Mouse (Mus musculus) embryonic facial prominence, embryonic 14.5 days (tissue): Measurements from ENCODE around the gene Use1. TPM values are rescaled to one million over a fixed set of nuclear protein-coding genes. Genes with fewer than 3 reads are reported as not detected.
A peak's percentile ranks its signal among the peaks of the same experiment; 100 is the strongest.

Source experiments
- ATAC-seq: fragments of 200-750 bp; cut with Nextera tagmentation; 2 replicates; pipeline ENCODE4 v1.8.0; 2017; ENCODE audit warnings: low read depth, moderate number of reproducible peaks, moderate TSS enrichment
- DNase-seq: peaks from one replicate; pipeline ENCODE4 v3.0.0-alpha.2; 2015; ENCODE audit warnings: low spot score
- H3K27ac ChIP-seq: fragments of 300-500 bp; sonication (generic); replicated peaks from 2 replicates; pipeline ENCODE4 v1.5.1; 2014; ENCODE audit warnings: low read depth, mild to moderate bottlenecking, low read length, moderate library complexity
- H3K27me3 ChIP-seq: fragments of 300-500 bp; sonication (generic); replicated peaks from 2 replicates; pipeline ENCODE4 v1.6.1; 2014; ENCODE audit warnings: low read length; ENCODE audit not compliant: control insufficient read depth, insufficient read depth
- H3K36me3 ChIP-seq: fragments of 300-500 bp; sonication (generic); 2 replicates; pipeline ENCODE4 v1.6.1; 2014; ENCODE audit warnings: low read length, mixed read lengths; ENCODE audit not compliant: control insufficient read depth, insufficient read depth
- H3K4me1 ChIP-seq: fragments of 300-500 bp; sonication (generic); 2 replicates; pipeline ENCODE4 v1.6.1; 2014; ENCODE audit warnings: antibody characterized with exemption, low read length; ENCODE audit not compliant: control insufficient read depth, insufficient read depth
- H3K4me2 ChIP-seq: fragments of 300-500 bp; sonication (generic); 2 replicates; pipeline ENCODE4 v1.6.1; 2014; ENCODE audit warnings: low read depth, mild to moderate bottlenecking, low read length, moderate library complexity, mixed read lengths
- H3K4me3 ChIP-seq: fragments of 300-500 bp; sonication (generic); 2 replicates; pipeline ENCODE4 v1.5.1; 2014; ENCODE audit warnings: low read depth, mild to moderate bottlenecking, low read length
- H3K9ac ChIP-seq: fragments of 300-500 bp; sonication (generic); 2 replicates; pipeline ENCODE4 v1.6.1; 2014; ENCODE audit warnings: low read depth, mild to moderate bottlenecking, low read length, moderate library complexity, mixed read lengths
- H3K9me3 ChIP-seq: fragments of 300-500 bp; sonication (generic); 2 replicates; pipeline ENCODE4 v1.6.1; 2016; ENCODE audit warnings: low read length; ENCODE audit not compliant: control insufficient read depth
- WGBS: fragments of 180-500 bp; shearing (Covaris S2); extraction: QIAGEN DNeasy Blood & Tissue Kit; methylation state at CpG from one replicate; pipeline ENCODE4 v1.1.7; 2014; 5-methylcytosine and 5-hydroxymethylcytosine counted together
- polyA plus RNA-seq: library from polyadenylated mRNA; unstranded; fragments of >200 nt; fragmentation: Nextera tagmentation; extraction: Ambion mirVana; gene quantifications from 2 replicates; pipeline ENCODE4 v1.2.1, GENCODE M21; 2014

Use1 gene
- polyA plus RNA-seq, 1 experiment from 2014 or later = 106 TPM

- no peak for ATAC-seq
- no peak overlapping the region for H3K4me2 ChIP-seq
- DNase-seq = no peak
- no peak overlapping the region for H3K4me3 ChIP-seq
- 94% methylated on average over 3 of the region's 3 CpGs for WGBS
- peaks cover 52% of the 10 kb centered on the region for H3K36me3 ChIP-seq
- peaks cover 21% of the 10 kb centered on the region for H3K4me1 ChIP-seq
- H3K27me3 ChIP-seq = no peaks in the 10 kb centered on the region
- H3K9me3 ChIP-seq = no peaks in the 10 kb centered on the region
- no peak overlapping the region for H3K27ac ChIP-seq
- H3K9ac ChIP-seq = no peak overlapping the region
Observed at GRCm38 (mm10) chr8:71373000-71373399, 6.4 kb downstream of the Use1 start.

GRCm38 (mm10) chr8:71374616-71375206 is 8.1 kb downstream of the Use1 start:
- peaks cover 33% of the 10 kb centered on the region for H3K4me1 ChIP-seq
- H3K9me3 ChIP-seq = no peaks in the 10 kb centered on the region
- 88% methylated on average over 15 of the region's 17 CpGs for WGBS
- no peak overlapping the region for H3K4me3 ChIP-seq
- H3K9ac ChIP-seq = no peak overlapping the region
- no peaks in the 10 kb centered on the region for H3K27me3 ChIP-seq
- DNase-seq (no peak), ATAC-seq (no peak)
- H3K4me2 ChIP-seq = no peak overlapping the region
- H3K36me3 ChIP-seq = peaks cover 46% of the 10 kb centered on the region
- H3K27ac ChIP-seq = no peak overlapping the region

DNA sequence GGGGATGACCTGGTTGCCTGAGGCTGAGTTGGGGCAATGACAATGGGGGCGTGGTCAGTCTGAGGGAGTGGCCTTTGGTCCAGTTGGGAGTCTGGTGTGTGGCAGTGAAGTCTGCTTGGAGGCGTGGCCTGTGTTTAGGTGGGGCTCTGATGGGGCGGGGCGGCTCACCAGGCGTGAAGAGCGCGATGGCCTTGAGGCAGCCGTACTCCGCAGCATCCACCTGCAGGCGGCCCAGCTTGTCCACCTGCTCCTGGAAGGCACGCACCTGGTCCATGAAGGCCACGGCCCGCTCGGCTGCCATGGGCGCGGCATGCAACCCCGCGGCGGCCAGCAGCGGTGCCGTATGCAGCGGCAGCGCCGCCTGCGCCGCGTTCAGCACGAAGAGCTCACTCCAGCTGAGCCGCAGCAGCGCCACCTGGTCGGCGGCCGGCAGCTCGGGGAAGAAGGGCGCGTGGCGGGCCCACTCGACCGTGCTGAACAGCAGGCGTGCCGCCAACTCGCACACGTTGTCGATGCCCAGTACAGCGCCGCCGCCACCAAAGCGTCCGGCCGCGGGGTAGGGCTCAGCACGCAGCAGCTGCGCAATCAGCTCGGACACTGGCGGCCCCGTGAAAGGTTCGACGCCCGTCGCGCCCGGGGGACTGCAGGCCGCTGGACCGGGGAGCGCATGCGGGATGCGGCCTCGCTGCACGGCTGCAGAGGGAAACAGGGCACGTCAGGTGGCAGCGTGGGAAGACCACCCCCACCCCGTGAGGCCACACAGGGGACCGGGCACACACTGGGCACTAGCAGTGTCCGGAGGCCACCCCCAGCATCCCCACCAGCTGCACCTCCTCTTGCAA is 9.2 kb downstream of the Use1 start:
- Histone ChIP-seq H3K27ac (peak overlapping the region; percentile 33), H3K4me3 (peak overlapping the region; percentile 33), H3K4me2 (peak overlapping the region; percentile 59), H3K9me3 (no peaks in the 10 kb centered on the region), H3K36me3 (peaks cover 44% of the 10 kb centered on the region), H3K27me3 (no peaks in the 10 kb centered on the region), H3K9ac (peak overlapping the region; percentile 58), H3K4me1 (peaks cover 34% of the 10 kb centered on the region)
- ATAC-seq (no peak), DNase-seq (peak; percentile 71)
- 2% methylated on average over 30 of the region's 74 CpGs for WGBS

GRCm38 (mm10) chr8:71376423-71377030 is 9.9 kb downstream of the Use1 start:
- peaks cover 44% of the 10 kb centered on the region for H3K36me3 ChIP-seq
- peak overlapping the region; percentile 58; the same call in 1 of the 2 replicates for H3K9ac ChIP-seq
- DNase-seq (peak; percentile 50), ATAC-seq (no peak)
- H3K4me2 ChIP-seq = peak overlapping the region; percentile 59
- H3K27ac ChIP-seq = no peak overlapping the region
- WGBS = 48% methylated on average over 7 of the region's 8 CpGs
- no peaks in the 10 kb centered on the region for H3K27me3 ChIP-seq
- peaks cover 33% of the 10 kb centered on the region for H3K4me1 ChIP-seq
- H3K9me3 ChIP-seq = no peaks in the 10 kb centered on the region
- peak overlapping the region; percentile 33; the same call in 1 of the 2 replicates for H3K4me3 ChIP-seq

GRCm38 (mm10) chr8:71379008-71379407 is 12.4 kb downstream of the Use1 start:
- Histone ChIP-seq H3K27ac (no peak overlapping the region), H3K4me1 (peaks cover 38% of the 10 kb centered on the region), H3K4me2 (peak overlapping the region; percentile 99), H3K36me3 (peaks cover 33% of the 10 kb centered on the region), H3K9ac (no peak overlapping the region; the same call in 1 of the 2 replicates), H3K4me3 (peak overlapping the region; percentile 77; the same call in 1 of the 2 replicates), H3K9me3 (no peaks in the 10 kb centered on the region), H3K27me3 (no peaks in the 10 kb centered on the region)
- ATAC-seq = no peak
- DNase-seq = no peak
- 68% methylated on average over 4 of the region's 4 CpGs for whole genome bisulfite sequencing

DNA sequence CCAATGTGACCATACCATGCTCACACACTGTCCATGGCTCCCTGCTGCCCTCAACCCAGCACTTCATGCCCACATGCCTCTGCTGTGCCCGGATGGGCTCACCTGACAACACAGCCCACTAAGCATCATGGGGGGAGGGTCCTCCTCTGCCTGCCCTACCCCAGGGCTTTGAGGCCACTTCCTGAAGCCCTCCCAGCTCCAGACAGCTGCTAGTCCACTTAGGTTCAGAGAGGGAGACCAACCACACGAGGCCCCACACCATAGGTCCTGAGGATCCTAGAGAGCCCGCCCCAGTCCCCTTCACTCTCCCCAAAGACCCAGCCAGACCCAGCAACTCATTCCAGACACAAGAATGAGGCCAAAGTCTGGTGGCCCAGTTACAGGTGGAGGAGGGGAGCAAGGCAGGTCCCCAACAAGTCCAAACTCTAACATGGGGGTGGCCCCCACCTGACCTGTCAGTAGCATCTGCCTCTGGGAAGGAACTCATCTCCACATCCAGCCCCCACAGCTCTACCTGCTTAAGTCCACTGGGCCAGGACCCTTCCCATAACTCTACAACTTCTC is 12.9 kb downstream of the Use1 start:
- Histone ChIP-seq H3K9ac (peak overlapping the region; percentile 79), H3K9me3 (no peaks in the 10 kb centered on the region), H3K27ac (no peak overlapping the region), H3K4me3 (peak overlapping the region; percentile 77), H3K36me3 (peaks cover 27% of the 10 kb centered on the region), H3K27me3 (no peaks in the 10 kb centered on the region), H3K4me1 (peaks cover 38% of the 10 kb centered on the region), H3K4me2 (peak overlapping the region; percentile 99)
- ATAC-seq (no peak), DNase-seq (no peak)
- WGBS = 48% methylated on average over 3 of the region's 3 CpGs

DNA sequence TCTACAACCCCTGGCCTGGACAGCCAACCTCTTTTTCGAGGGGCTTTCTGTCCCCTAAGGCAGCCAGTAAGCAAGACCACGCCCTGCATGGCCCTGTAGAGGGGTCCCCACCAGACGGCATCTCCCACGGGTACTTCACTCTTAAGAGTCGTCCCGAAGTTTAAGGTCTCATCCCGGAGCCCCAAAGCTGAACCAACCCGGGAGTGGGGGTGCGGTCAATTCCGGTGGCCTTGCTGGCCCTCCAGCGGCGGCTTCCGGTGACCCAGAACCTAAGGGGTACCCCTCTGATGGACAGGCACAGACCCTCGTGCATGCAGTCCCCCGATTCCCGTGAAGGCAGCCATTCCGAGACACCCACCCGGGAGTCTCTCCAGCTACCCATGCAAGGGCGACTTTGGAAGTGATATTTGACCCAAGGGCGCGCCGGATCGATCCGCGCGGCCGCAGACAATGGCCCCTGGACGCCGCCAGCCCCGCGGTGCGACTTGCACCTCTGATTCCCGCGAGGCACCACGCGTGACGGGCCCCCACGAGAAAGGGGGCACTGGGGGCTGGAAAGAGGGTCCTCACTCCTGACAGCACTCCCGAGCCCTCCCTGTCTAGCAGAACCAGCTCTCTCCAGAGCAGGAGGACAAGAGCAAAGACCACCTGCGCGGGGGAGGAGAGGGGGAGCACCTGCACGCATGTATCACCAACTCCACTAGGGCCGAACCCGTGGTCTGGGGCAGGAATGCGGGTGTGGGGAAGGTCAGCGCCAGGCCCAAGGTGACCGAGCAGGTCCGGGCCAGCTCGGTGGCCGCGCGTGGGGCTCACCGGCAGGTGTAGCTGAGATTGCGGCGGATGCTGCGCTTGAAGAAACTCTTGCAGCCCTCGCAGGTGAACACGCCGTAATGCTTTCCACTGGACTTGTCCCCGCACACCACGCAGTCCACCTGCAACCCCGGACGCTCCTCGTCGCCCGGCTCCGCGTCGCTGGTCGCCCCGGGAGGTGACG is 13.8 kb downstream of the Use1 start:
- H3K27me3 ChIP-seq = no peaks in the 10 kb centered on the region
- peaks cover 18% of the 10 kb centered on the region for H3K36me3 ChIP-seq
- H3K27ac ChIP-seq = peak overlapping the region; percentile 88
- WGBS = 2% methylated on average over 43 of the region's 72 CpGs
- DNase-seq (no peak), ATAC-seq (no peak)
- H3K9me3 ChIP-seq = no peaks in the 10 kb centered on the region
- peak overlapping the region; percentile 99 for H3K4me2 ChIP-seq
- H3K4me3 ChIP-seq = peak overlapping the region; percentile 77
- peak overlapping the region; percentile 79 for H3K9ac ChIP-seq
- peaks cover 37% of the 10 kb centered on the region for H3K4me1 ChIP-seq
